Mouse (Mus musculus) midbrain, embryonic 12.5 days (tissue): ENCODE measurements around the gene Itga6. TPM values are rescaled to one million over a fixed set of nuclear protein-coding genes. Genes with fewer than 3 reads are reported as not detected.

Experiments used
- ATAC-seq: fragments of 200-750 bp; cut with Nextera tagmentation; 2 replicates; pipeline ENCODE4 v1.8.0; 2017; ENCODE audit warnings: low read depth, moderate TSS enrichment, moderate library complexity; ENCODE audit not compliant: low FRiP score
- H3K27ac ChIP-seq: fragments of 300-500 bp; sonication (generic); replicated peaks from 2 replicates; pipeline ENCODE4 v1.5.1; 2016; ENCODE audit warnings: mild to moderate bottlenecking
- H3K27me3 ChIP-seq: fragments of 300-500 bp; sonication (generic); 2 replicates; pipeline ENCODE4 v1.6.1; 2016; ENCODE audit warnings: mild to moderate bottlenecking
- H3K36me3 ChIP-seq: fragments of 300-500 bp; sonication (generic); 2 replicates; pipeline ENCODE4 v1.6.1; 2016
- H3K4me1 ChIP-seq: fragments of 300-500 bp; sonication (generic); 2 replicates; pipeline ENCODE4 v1.6.1; 2016
- H3K4me2 ChIP-seq: fragments of 300-500 bp; sonication (generic); replicated peaks from 2 replicates; pipeline ENCODE4 v1.6.1; 2016; ENCODE audit warnings: mild to moderate bottlenecking, moderate library complexity
- H3K4me3 ChIP-seq: fragments of 300-500 bp; sonication (generic); 2 replicates; pipeline ENCODE4 v1.5.1; 2016; ENCODE audit warnings: mild to moderate bottlenecking
- H3K9ac ChIP-seq: fragments of 300-500 bp; sonication (generic); replicated peaks from 2 replicates; pipeline ENCODE4 v1.6.1; 2016; ENCODE audit warnings: mild to moderate bottlenecking, moderate library complexity
- H3K9me3 ChIP-seq: fragments of 300-500 bp; sonication (generic); 2 replicates; pipeline ENCODE4 v1.6.1; 2016; ENCODE audit warnings: mild to moderate bottlenecking
- WGBS: fragments of 180-500 bp; shearing (Covaris S2); methylation state at CpG from one replicate; pipeline ENCODE4 v1.1.7; 2016; 5-methylcytosine and 5-hydroxymethylcytosine counted together
- polyA plus RNA-seq: library from polyadenylated mRNA; unstranded; fragments of >200 nt; fragmentation: Nextera tagmentation; extraction: Ambion mirVana; gene quantifications from 2 replicates; pipeline ENCODE4 v1.2.1, GENCODE M21; 2016

Itga6 gene
- polyA plus RNA-seq, 1 experiment from 2014 or later = 23.2 TPM

GRCm38 (mm10) chr2:71787591-71788460 is 42.4 kb downstream of the Itga6 start:
- Histone ChIP-seq H3K27me3 (peaks cover 35% of the 10 kb centered on the region), H3K36me3 (no peaks in the 10 kb centered on the region), H3K9ac (peak overlapping the region; percentile 73), H3K4me3 (peak overlapping the region; percentile 79), H3K9me3 (no peaks in the 10 kb centered on the region), H3K4me1 (peaks cover 21% of the 10 kb centered on the region), H3K27ac (peak overlapping the region; percentile 46; the same call in 1 of the 2 replicates), H3K4me2 (peak overlapping the region; percentile 95)
- 0 out of 2 replicates have a peak, but pooled peaks have one; percentile 20 for ATAC-seq
- 1% methylated on average over 31 of the region's 32 CpGs for WGBS

- Histone ChIP-seq H3K4me1 (peaks cover 25% of the 10 kb centered on the region), H3K9me3 (no peaks in the 10 kb centered on the region), H3K27ac (no peak overlapping the region), H3K4me2 (no peak overlapping the region), H3K4me3 (no peak overlapping the region), H3K27me3 (peaks cover 17% of the 10 kb centered on the region; the same call in 1 of the 2 replicates), H3K36me3 (no peaks in the 10 kb centered on the region), H3K9ac (no peak overlapping the region)
- ATAC-seq = no peak
- WGBS = 89% methylated on average over 5 of the region's 5 CpGs
These were observed 45.3 kb downstream of the Itga6 start for GRCm38 (mm10) chr2:71790752-71791151.

- H3K4me2 ChIP-seq = no peak overlapping the region
- H3K27me3 ChIP-seq = peaks cover 17% of the 10 kb centered on the region; the same call in 1 of the 2 replicates
- no peaks in the 10 kb centered on the region for H3K36me3 ChIP-seq
- peaks cover 25% of the 10 kb centered on the region for H3K4me1 ChIP-seq
- H3K4me3 ChIP-seq = no peak overlapping the region
- no peak overlapping the region for H3K9ac ChIP-seq
- no peaks in the 10 kb centered on the region for H3K9me3 ChIP-seq
- ATAC-seq = no peak
- no peak overlapping the region for H3K27ac ChIP-seq
- WGBS = 93% methylated on average over 2 of the region's 2 CpGs
These were observed 45.8 kb downstream of the Itga6 start for GRCm38 (mm10) chr2:71791203-71791602.

GRCm38 (mm10) chr2:71794139-71794538 is 48.7 kb downstream of the Itga6 start:
- 78% methylated on average over 6 of the region's 6 CpGs for WGBS
- Histone ChIP-seq H3K4me1 (peaks cover 8% of the 10 kb centered on the region; the same call in 1 of the 2 replicates), H3K9ac (no peak overlapping the region), H3K9me3 (no peaks in the 10 kb centered on the region), H3K27ac (no peak overlapping the region), H3K4me2 (no peak overlapping the region), H3K27me3 (0 out of 2 replicates have a peak, but pooled peaks cover 4% of the 10 kb centered on the region), H3K36me3 (no peaks in the 10 kb centered on the region), H3K4me3 (no peak overlapping the region)
- ATAC-seq = no peak

- ATAC-seq = no peak
- Histone ChIP-seq H3K9ac (no peak overlapping the region), H3K4me3 (no peak overlapping the region), H3K4me2 (no peak overlapping the region), H3K9me3 (no peaks in the 10 kb centered on the region), H3K4me1 (0 out of 2 replicates have a peak, but pooled peaks cover 6% of the 10 kb centered on the region), H3K27ac (no peak overlapping the region), H3K27me3 (no peaks in the 10 kb centered on the region), H3K36me3 (no peaks in the 10 kb centered on the region)
- WGBS = 76% methylated on average over 6 of the region's 6 CpGs
These were observed 51.4 kb downstream of the Itga6 start for GRCm38 (mm10) chr2:71796787-71797186.

- Histone ChIP-seq H3K4me2 (no peak overlapping the region), H3K9ac (no peak overlapping the region), H3K27ac (no peak overlapping the region), H3K4me1 (0 out of 2 replicates have a peak, but pooled peaks cover 2% of the 10 kb centered on the region), H3K9me3 (no peaks in the 10 kb centered on the region), H3K27me3 (no peaks in the 10 kb centered on the region), H3K36me3 (no peaks in the 10 kb centered on the region), H3K4me3 (no peak overlapping the region)
- WGBS = 82% methylated on average over 6 of the region's 6 CpGs
- no peak for ATAC-seq
These were observed 55.4 kb downstream of the Itga6 start for GRCm38 (mm10) chr2:71800798-71801197.

- no peaks in the 10 kb centered on the region for H3K36me3 ChIP-seq
- H3K4me1 ChIP-seq = 0 out of 2 replicates have a peak, but pooled peaks cover 2% of the 10 kb centered on the region
- H3K9ac ChIP-seq = no peak overlapping the region
- ATAC-seq = no peak
- H3K27ac ChIP-seq = no peak overlapping the region
- no peak overlapping the region for H3K4me3 ChIP-seq
- no peak overlapping the region for H3K4me2 ChIP-seq
- 77% methylated on average over 7 of the region's 7 CpGs for WGBS
- no peaks in the 10 kb centered on the region for H3K27me3 ChIP-seq
- H3K9me3 ChIP-seq = no peaks in the 10 kb centered on the region
These were observed 56.3 kb downstream of the Itga6 start for GRCm38 (mm10) chr2:71801691-71802090.

GRCm38 (mm10) chr2:71802131-71802530 is 56.7 kb downstream of the Itga6 start:
- H3K4me3 ChIP-seq = no peak overlapping the region
- no peak for ATAC-seq
- no peaks in the 10 kb centered on the region for H3K36me3 ChIP-seq
- no peaks in the 10 kb centered on the region for H3K9me3 ChIP-seq
- 90% methylated on average over 4 of the region's 4 CpGs for WGBS
- no peak overlapping the region for H3K27ac ChIP-seq
- no peaks in the 10 kb centered on the region for H3K27me3 ChIP-seq
- H3K4me2 ChIP-seq = no peak overlapping the region
- 0 out of 2 replicates have a peak, but pooled peaks cover 2% of the 10 kb centered on the region for H3K4me1 ChIP-seq
- no peak overlapping the region for H3K9ac ChIP-seq

- no peaks in the 10 kb centered on the region for H3K36me3 ChIP-seq
- no peaks in the 10 kb centered on the region for H3K27me3 ChIP-seq
- no peak overlapping the region for H3K9ac ChIP-seq
- no peak for ATAC-seq
- no peak overlapping the region for H3K4me3 ChIP-seq
- no peak overlapping the region for H3K4me2 ChIP-seq
- no peak overlapping the region for H3K27ac ChIP-seq
- 0 out of 2 replicates have a peak, but pooled peaks cover 2% of the 10 kb centered on the region for H3K4me1 ChIP-seq
- WGBS = 87% methylated on average over 7 of the region's 7 CpGs
- H3K9me3 ChIP-seq = no peaks in the 10 kb centered on the region
These were observed 59.7 kb downstream of the Itga6 start for GRCm38 (mm10) chr2:71805120-71805519.

GRCm38 (mm10) chr2:71805611-71806567 is 60.5 kb downstream of the Itga6 start:
- Histone ChIP-seq H3K4me1 (peaks cover 2% of the 10 kb centered on the region; the same call in 1 of the 2 replicates), H3K4me2 (no peak overlapping the region), H3K36me3 (no peaks in the 10 kb centered on the region), H3K9ac (no peak overlapping the region), H3K27me3 (no peaks in the 10 kb centered on the region), H3K4me3 (no peak overlapping the region), H3K27ac (no peak overlapping the region), H3K9me3 (no peaks in the 10 kb centered on the region)
- ATAC-seq = no peak
- 77% methylated on average over 11 of the region's 11 CpGs for WGBS

GRCm38 (mm10) chr2:71809289-71809860 is 64.0 kb downstream of the Itga6 start:
- Histone ChIP-seq H3K4me1 (peaks cover 22% of the 10 kb centered on the region; the same call in 1 of the 2 replicates), H3K4me3 (no peak overlapping the region), H3K27me3 (peaks cover 6% of the 10 kb centered on the region), H3K9ac (no peak overlapping the region), H3K4me2 (no peak overlapping the region), H3K27ac (no peak overlapping the region), H3K9me3 (no peaks in the 10 kb centered on the region), H3K36me3 (no peaks in the 10 kb centered on the region)
- no peak for ATAC-seq
- WGBS = 89% methylated on average over 10 of the region's 10 CpGs
